Mouse (Mus musculus) kidney, embryonic 16.5 days (tissue): ENCODE results near the gene Brsk1. TPM values are rescaled to one million over a fixed set of nuclear protein-coding genes. Genes with fewer than 3 reads are reported as not detected.

Experiments used
- ATAC-seq: fragments of 200-750 bp; cut with Nextera tagmentation; 2 replicates; pipeline ENCODE4 v1.8.0; 2017; ENCODE audit warnings: moderate TSS enrichment; ENCODE audit not compliant: low FRiP score, low TSS enrichment
- H3K27ac ChIP-seq: fragments of 300-500 bp; sonication (generic); 2 replicates; pipeline ENCODE4 v1.5.1; 2014; ENCODE audit warnings: low read length
- H3K27me3 ChIP-seq: fragments of 300-500 bp; sonication (generic); 2 replicates; pipeline ENCODE4 v1.6.1; 2014; ENCODE audit warnings: low read length, control low read depth, mixed read lengths; ENCODE audit not compliant: insufficient read depth
- H3K36me3 ChIP-seq: fragments of 300-500 bp; sonication (generic); 2 replicates; pipeline ENCODE4 v1.6.1; 2014; ENCODE audit warnings: low read length, control low read depth, mixed read lengths; ENCODE audit not compliant: insufficient read depth
- H3K4me1 ChIP-seq: fragments of 300-500 bp; sonication (generic); 2 replicates; pipeline ENCODE4 v1.6.1; 2014; ENCODE audit warnings: low read length, control low read depth, mixed read lengths; ENCODE audit not compliant: insufficient read depth
- H3K4me2 ChIP-seq: fragments of 300-500 bp; sonication (generic); replicated peaks from 2 replicates; pipeline ENCODE4 v1.6.1; 2014; ENCODE audit warnings: low read depth, low read length
- H3K4me3 ChIP-seq: fragments of 300-500 bp; sonication (generic); 2 replicates; pipeline ENCODE4 v1.5.1; 2014; ENCODE audit warnings: mild to moderate bottlenecking, low read length
- H3K9ac ChIP-seq: fragments of 300-500 bp; sonication (generic); replicated peaks from 2 replicates; pipeline ENCODE4 v1.6.1; 2014; ENCODE audit warnings: low read length
- H3K9me3 ChIP-seq: fragments of 300-500 bp; sonication (generic); 2 replicates; pipeline ENCODE4 v1.6.1; 2016; ENCODE audit warnings: low read length, control low read depth
- WGBS: fragments of 180-500 bp; shearing (Covaris S2); extraction: QIAGEN DNeasy Blood & Tissue Kit; methylation state at CpG from one replicate; pipeline ENCODE4 v1.1.7; 2014; 5-methylcytosine and 5-hydroxymethylcytosine counted together
- polyA plus RNA-seq: library from polyadenylated mRNA; unstranded; fragments of >200 nt; fragmentation: Nextera tagmentation; extraction: Ambion mirVana; gene quantifications from 2 replicates; pipeline ENCODE4 v1.2.1, GENCODE M21; 2015

The Brsk1 gene
- polyA plus RNA-seq, 1 experiment from 2014 or later, result 1.2 TPM

- H3K27me3 ChIP-seq, result no peaks in the 10 kb centered on the region
- ATAC-seq, result peak; percentile 4; the same call in 1 of the 2 replicates
- H3K9ac ChIP-seq, result peak overlapping the region; percentile 77
- peaks cover 11% of the 10 kb centered on the region for H3K36me3 ChIP-seq
- H3K27ac ChIP-seq, result peak overlapping the region; percentile 63; the same call in 1 of the 2 replicates
- H3K4me2 ChIP-seq, result peak overlapping the region; percentile 98
- peak overlapping the region; percentile 88 for H3K4me3 ChIP-seq
- H3K9me3 ChIP-seq, result no peaks in the 10 kb centered on the region
- peaks cover 9% of the 10 kb centered on the region for H3K4me1 ChIP-seq
- 2% methylated on average over 13 of the region's 13 CpGs for WGBS
Measured at GRCm38 (mm10) chr7:4684203-4684602, 6.2 kb upstream of the Brsk1 start.

- no peaks in the 10 kb centered on the region for H3K27me3 ChIP-seq
- peak within 1 kb of the TSS; percentile 98 for H3K4me2 ChIP-seq
- WGBS, result under 1% methylated on average over 32 of the region's 32 CpGs
- ATAC-seq, result peak; percentile 99
- H3K4me3 ChIP-seq, result peak within 1 kb of the TSS; percentile 88
- no peaks in the 10 kb centered on the region for H3K9me3 ChIP-seq
- H3K36me3 ChIP-seq, result peaks cover 11% of the 10 kb centered on the region
- H3K4me1 ChIP-seq, result peaks cover 9% of the 10 kb centered on the region
- H3K27ac ChIP-seq, result peak within 1 kb of the TSS; percentile 63
- H3K9ac ChIP-seq, result peak within 1 kb of the TSS; percentile 77
Measured at GRCm38 (mm10) chr7:4684632-4685417, 5.6 kb upstream of the Brsk1 start, which contains the start of gene Hspbp1. Gene Hspbp1 (minus strand): TSS chr7:4685068.

- ATAC-seq, result peak; percentile 67
- peak overlapping the region; percentile 85 for H3K27ac ChIP-seq
- H3K4me1 ChIP-seq, result peaks cover 9% of the 10 kb centered on the region
- peak overlapping the region; percentile 100 for H3K9ac ChIP-seq
- H3K9me3 ChIP-seq, result no peaks in the 10 kb centered on the region
- peak overlapping the region; percentile 98 for H3K4me2 ChIP-seq
- no peaks in the 10 kb centered on the region for H3K27me3 ChIP-seq
- peaks cover 16% of the 10 kb centered on the region for H3K36me3 ChIP-seq
- H3K4me3 ChIP-seq, result peak overlapping the region; percentile 77
- 6% methylated on average over 31 of the region's 35 CpGs for WGBS
Measured at GRCm38 (mm10) chr7:4690951-4691653, 698 bp downstream of the Brsk1 start.

- H3K9me3 ChIP-seq, result no peaks in the 10 kb centered on the region
- WGBS, result 89% methylated on average over 6 of the region's 6 CpGs
- no peak overlapping the region for H3K27ac ChIP-seq
- peaks cover 20% of the 10 kb centered on the region for H3K36me3 ChIP-seq
- H3K9ac ChIP-seq, result no peak overlapping the region
- no peak overlapping the region for H3K4me3 ChIP-seq
- H3K4me2 ChIP-seq, result no peak overlapping the region
- no peak for ATAC-seq
- H3K4me1 ChIP-seq, result peaks cover 9% of the 10 kb centered on the region
- no peaks in the 10 kb centered on the region for H3K27me3 ChIP-seq
Measured at GRCm38 (mm10) chr7:4693004-4693403, 2.6 kb downstream of the Brsk1 start.

GRCm38 (mm10) chr7:4702334-4702733 lies 11.9 kb downstream of the Brsk1 start:
- H3K36me3 ChIP-seq, result peaks cover 21% of the 10 kb centered on the region
- no peak overlapping the region for H3K4me2 ChIP-seq
- H3K9ac ChIP-seq, result no peak overlapping the region
- WGBS, result 34% methylated on average over 8 of the region's 8 CpGs
- H3K27me3 ChIP-seq, result no peaks in the 10 kb centered on the region
- H3K4me1 ChIP-seq, result no peaks in the 10 kb centered on the region
- no peak overlapping the region for H3K4me3 ChIP-seq
- H3K9me3 ChIP-seq, result no peaks in the 10 kb centered on the region
- no peak for ATAC-seq
- no peak overlapping the region for H3K27ac ChIP-seq

- no peaks in the 10 kb centered on the region for H3K4me1 ChIP-seq
- no peaks in the 10 kb centered on the region for H3K9me3 ChIP-seq
- H3K36me3 ChIP-seq, result peaks cover 26% of the 10 kb centered on the region
- no peak for ATAC-seq
- no peaks in the 10 kb centered on the region for H3K27me3 ChIP-seq
- no peak overlapping the region for H3K9ac ChIP-seq
- no peak overlapping the region for H3K4me3 ChIP-seq
- H3K27ac ChIP-seq, result no peak overlapping the region
- WGBS, result 90% methylated on average over 7 of the region's 7 CpGs
- H3K4me2 ChIP-seq, result no peak overlapping the region
Measured at GRCm38 (mm10) chr7:4703195-4703594, 12.8 kb downstream of the Brsk1 start.

- Histone ChIP-seq H3K36me3 (peaks cover 27% of the 10 kb centered on the region), H3K9ac (no peak overlapping the region), H3K27ac (no peak overlapping the region), H3K27me3 (no peaks in the 10 kb centered on the region), H3K4me2 (no peak overlapping the region), H3K4me1 (no peaks in the 10 kb centered on the region), H3K9me3 (no peaks in the 10 kb centered on the region), H3K4me3 (no peak overlapping the region)
- WGBS, result 46% methylated on average over 18 of the region's 18 CpGs
- no peak for ATAC-seq
Measured at GRCm38 (mm10) chr7:4705098-4705497, 14.7 kb downstream of the Brsk1 start.

GRCm38 (mm10) chr7:4712594-4712993 lies 22.2 kb downstream of the Brsk1 start:
- ATAC-seq, result no peak
- Histone ChIP-seq H3K27ac (no peak overlapping the region), H3K36me3 (peaks cover 41% of the 10 kb centered on the region), H3K9ac (no peak overlapping the region), H3K4me2 (no peak overlapping the region), H3K4me3 (no peak overlapping the region), H3K4me1 (no peaks in the 10 kb centered on the region), H3K9me3 (no peaks in the 10 kb centered on the region), H3K27me3 (no peaks in the 10 kb centered on the region)
- WGBS, result 90% methylated on average over 3 of the region's 3 CpGs

GRCm38 (mm10) chr7:4716955-4717354 lies 26.6 kb downstream of the Brsk1 start:
- H3K4me3 ChIP-seq, result no peak overlapping the region
- no peak overlapping the region for H3K27ac ChIP-seq
- peaks cover 15% of the 10 kb centered on the region; the same call in 1 of the 2 replicates for H3K36me3 ChIP-seq
- H3K27me3 ChIP-seq, result no peaks in the 10 kb centered on the region
- ATAC-seq, result no peak
- no peak overlapping the region for H3K4me2 ChIP-seq
- no peaks in the 10 kb centered on the region for H3K9me3 ChIP-seq
- no peak overlapping the region for H3K9ac ChIP-seq
- H3K4me1 ChIP-seq, result no peaks in the 10 kb centered on the region
- 52% methylated on average over 6 of the region's 6 CpGs for WGBS

- Histone ChIP-seq H3K27me3 (no peaks in the 10 kb centered on the region), H3K4me3 (no peak overlapping the region), H3K4me2 (no peak overlapping the region), H3K9me3 (no peaks in the 10 kb centered on the region), H3K9ac (no peak overlapping the region), H3K36me3 (0 out of 2 replicates have a peak, but pooled peaks cover 8% of the 10 kb centered on the region), H3K4me1 (no peaks in the 10 kb centered on the region), H3K27ac (no peak overlapping the region)
- 95% methylated on average over 3 of the region's 3 CpGs for WGBS
- ATAC-seq, result no peak
Measured at GRCm38 (mm10) chr7:4719276-4719675, 28.9 kb downstream of the Brsk1 start.
